Mouse (Mus musculus): ENCODE results near the gene Ezh1.

Gene Ezh1

DNA sequence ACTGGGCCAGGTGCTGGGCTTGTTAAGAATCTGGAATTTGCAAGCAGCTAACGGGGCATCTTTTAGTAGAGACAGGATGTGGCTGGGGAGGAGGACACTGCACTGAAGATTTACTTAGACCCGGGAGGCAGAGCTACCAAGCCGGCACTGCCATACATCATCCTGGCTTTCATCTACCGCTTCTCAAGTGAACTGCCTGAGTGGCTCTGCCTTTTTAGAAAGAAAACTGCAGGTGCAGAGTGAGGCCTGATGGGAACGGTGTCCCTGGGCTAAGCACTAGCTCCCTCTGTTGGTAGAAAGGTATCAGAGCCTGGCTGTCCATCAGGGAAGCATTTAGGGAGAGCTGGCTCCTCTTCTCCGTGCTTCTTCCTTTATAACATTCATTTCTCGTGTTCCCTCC is 25.3 kb downstream of the Ezh1 start:
- DNase-seq (ENCODE audit: low spot score) = peak; percentile 81

DNA sequence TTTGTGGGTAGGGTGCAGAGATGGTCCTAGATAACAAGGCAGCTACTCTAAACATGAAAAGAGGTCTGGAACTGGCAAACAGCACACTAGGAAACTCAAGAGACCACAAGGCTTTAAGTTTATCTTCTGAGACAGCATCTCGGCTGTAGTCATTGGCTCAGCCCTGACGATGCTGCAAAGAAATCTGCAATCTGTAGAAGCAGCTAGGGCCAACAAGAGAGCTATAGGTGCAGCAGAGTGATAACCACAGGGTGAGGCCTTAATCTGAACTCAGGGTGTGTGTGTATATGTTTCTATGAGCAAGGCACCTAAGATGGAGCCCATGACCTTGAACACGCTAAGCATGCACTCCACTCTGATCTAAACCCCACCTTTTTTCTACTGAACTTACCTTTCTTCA is 26.7 kb downstream of the Ezh1 start:
- no peak for DNase-seq (ENCODE audit: low spot score)

DNA sequence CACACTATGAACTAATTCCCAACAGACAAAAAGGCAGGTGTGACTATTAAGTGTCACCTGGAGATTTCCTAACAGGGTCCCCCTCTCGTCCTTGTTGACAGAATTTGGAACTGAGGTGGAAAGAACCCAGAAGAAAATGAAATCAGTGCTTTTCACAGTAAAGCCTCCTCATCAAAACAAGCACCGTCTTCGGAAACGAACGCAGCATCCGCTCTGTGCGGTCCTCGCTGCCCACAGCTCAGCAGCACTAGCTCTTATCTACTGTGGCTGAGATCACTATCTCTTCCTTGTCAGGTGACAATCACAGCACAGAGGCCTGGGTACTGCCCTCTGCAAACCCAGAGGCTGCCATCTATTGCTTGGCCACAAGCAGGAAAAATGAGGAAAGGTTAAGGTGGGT is 30.1 kb downstream of the Ezh1 start:
- DNase-seq (ENCODE audit: low spot score) = no peak

DNA sequence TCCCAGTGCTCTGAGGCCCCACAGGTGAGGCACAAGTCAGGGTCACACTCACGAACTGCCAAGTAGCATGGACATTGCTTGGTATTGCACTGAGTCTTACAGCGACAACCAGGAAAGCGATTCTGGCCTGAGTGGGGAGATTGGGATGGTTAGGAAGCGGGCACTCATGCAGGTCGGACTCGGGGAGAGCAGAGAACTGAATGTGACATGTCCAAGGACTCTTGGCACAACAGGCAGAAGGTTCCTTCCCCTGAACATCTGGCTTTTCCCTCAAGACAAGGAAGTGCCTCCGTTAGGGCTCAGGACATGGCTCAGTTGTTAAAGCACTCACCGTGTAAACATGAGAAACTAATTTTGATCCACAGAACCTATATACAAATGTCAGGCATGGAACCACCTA is 30.7 kb downstream of the Ezh1 start:
- DNase-seq (ENCODE audit: low spot score) = no peak

GRCm38 (mm10) chr11:101195101-101195500 is 31.2 kb downstream of the Ezh1 start:
- no peak for DNase-seq (ENCODE audit: low spot score)

GRCm38 (mm10) chr11:101194643-101195042 is 31.6 kb downstream of the Ezh1 start:
- DNase-seq (ENCODE audit: low spot score) = no peak

- DNase-seq (ENCODE audit: low spot score) = no peak
These were observed 32.1 kb downstream of the Ezh1 start for GRCm38 (mm10) chr11:101194137-101194536.

GRCm38 (mm10) chr11:101193076-101193475 is 33.2 kb downstream of the Ezh1 start:
- no peak for DNase-seq (ENCODE audit: low spot score)

GRCm38 (mm10) chr11:101192646-101193045 is 33.6 kb downstream of the Ezh1 start:
- no peak for DNase-seq (ENCODE audit: low spot score)

DNA sequence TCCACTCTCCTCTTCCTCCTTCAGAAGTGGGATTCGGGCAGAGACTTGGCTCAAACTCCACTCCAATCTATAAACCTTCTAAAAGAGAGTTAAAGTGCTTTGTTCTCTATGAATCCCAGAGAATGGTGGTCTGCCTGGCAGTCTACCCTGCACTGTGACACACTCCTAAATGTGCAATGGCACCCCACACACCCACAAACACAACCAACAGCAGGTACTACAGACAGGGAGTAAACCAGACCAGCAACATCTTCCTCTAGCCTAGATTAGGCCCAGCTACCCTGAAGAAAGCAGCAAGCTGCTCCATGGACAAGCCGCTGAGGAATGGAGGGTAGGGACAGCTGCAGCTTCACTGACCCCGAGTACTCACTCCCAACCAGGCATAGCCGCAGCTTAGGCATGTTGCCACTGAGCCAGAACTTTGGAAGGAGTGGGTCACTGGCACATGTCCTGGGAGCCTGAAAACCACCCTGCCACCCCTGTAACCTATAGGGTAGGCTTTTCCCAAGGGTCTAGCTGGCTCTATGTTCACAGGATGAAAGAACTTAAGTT is 34.3 kb downstream of the Ezh1 start:
- DNase-seq (ENCODE audit: low spot score) = no peak

DNA sequence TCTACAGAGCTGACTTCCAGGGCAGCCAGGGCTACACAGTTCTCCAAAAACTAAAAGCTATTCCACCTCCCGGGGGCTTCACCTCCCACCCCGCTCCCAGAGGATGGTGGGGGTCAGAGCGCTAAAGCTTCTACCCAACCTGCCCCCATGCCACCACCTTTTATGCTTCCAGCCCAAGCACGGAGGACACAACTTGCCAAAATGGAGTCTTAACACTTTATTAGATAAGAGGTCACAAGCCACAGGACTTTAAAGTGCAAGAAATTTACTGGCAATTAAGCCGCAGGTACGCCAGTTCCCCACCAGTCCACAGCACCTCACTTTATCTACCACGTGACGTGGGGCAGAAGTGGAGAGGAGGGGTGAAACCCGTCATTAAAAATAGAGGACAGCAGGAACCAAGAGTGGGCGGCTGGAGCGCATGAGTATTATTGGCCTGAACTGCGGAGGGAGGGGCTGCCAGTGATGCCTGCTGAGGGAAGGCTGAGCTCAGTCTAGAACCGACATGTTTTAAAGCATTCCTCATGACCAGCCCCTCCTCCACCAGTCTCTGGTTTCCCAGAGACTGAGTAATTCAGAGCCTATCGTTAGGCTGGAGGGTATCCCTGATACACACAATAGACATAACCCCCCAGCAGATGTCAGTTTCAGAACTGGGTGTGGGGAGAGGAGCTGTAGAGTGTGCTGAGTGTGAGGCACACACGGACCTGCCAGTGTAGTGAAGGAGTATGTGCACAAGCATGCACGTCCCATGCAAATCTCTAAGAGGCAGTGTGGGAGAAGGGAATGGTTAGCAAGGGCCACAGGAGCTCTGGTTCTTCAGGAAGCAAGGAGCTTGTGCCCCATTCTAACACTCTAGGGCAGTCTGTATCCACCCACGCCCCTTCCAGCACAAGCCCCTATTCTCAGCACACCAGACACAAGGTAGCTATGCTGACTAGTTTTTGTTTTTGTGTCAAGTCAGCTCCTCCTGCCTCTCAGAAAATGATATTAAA is 35.1 kb downstream of the Ezh1 start:
- peak; percentile 38 for DNase-seq (ENCODE audit: low spot score)

- no peak for DNase-seq (ENCODE audit: low spot score)
These were observed 35.9 kb downstream of the Ezh1 start for GRCm38 (mm10) chr11:101190181-101190912.

- peak; percentile 80 for DNase-seq (ENCODE audit: low spot score)
These were observed 36.6 kb downstream of the Ezh1 start for GRCm38 (mm10) chr11:101189495-101190180.

DNA sequence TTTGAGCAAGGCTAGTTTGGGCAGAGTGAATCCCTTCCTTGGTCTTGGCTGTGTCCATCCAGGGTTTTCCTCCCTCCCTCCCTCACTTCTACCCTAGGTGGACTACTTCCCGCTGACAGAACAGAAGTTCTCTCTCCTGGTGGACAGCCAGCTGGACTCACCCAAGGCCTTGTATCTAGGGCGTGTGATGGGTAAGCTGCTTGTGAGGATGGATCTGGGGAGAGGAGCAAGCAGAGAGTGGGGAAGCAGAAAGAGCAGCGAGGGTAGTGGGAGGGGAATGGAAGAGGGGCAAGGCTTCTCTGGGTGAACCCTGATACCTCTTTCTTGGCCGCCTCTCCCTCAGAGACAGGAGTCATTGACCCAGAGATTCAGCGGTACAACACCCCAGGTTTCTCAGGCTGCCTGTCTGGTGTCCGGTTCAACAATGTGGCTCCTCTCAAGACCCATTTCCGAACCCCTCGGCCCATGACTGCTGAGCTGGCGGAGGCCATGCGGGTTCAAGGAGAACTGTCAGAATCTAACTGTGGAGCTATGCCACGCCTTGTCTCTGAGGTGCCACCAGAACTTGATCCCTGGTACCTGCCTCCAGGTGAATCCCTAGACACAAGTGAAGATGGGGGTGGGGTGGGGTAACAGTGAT is 38.0 kb downstream of the Ezh1 start:
- no peak for DNase-seq (ENCODE audit: low spot score)

GRCm38 (mm10) chr11:101187541-101187940 is 38.7 kb downstream of the Ezh1 start:
- DNase-seq (ENCODE audit: low spot score) = no peak

GRCm38 (mm10) chr11:101186526-101187247 is 39.6 kb downstream of the Ezh1 start:
- DNase-seq (ENCODE audit: low spot score) = no peak

DNA sequence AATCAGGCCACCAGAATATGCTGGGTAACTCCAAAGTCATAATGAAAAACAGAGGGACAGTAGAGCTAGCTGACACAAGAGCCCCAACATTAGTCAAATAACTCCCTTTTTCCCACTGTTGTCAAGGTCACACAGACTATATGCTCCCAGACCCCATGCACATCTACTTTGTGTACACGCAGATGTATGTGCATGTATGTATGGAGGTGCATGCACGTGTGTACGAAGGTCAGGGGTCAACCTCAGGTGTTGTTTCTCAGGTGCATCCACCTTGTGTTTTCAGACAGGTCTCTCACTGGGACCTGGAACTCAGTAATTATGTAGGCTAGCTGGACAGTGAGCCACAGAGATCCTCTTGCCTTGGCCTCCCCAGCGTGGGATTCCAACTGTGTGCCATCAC is 40.8 kb downstream of the Ezh1 start:
- DNase-seq (ENCODE audit: low spot score) = no peak

DNA sequence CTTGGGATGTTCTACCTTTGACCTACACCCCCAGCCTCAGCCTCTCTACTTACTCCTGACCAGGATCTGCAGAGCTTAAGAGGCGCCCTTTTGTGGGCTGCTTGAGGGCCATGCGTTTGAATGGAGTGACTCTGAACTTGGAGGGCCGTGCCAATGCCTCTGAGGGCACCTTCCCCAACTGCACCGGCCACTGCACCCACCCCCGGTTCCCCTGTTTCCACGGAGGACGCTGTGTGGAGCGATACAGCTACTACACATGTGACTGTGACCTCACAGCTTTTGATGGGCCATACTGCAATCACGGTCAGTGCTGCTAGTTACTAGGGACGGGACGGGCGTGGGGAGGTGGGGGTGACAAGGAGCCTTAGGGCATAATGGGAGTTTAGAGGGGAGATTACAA is 41.3 kb downstream of the Ezh1 start:
- no peak for DNase-seq (ENCODE audit: low spot score)

- DNase-seq (ENCODE audit: low spot score) = no peak
These were observed 43.3 kb downstream of the Ezh1 start for GRCm38 (mm10) chr11:101182771-101183517.

- no peak for DNase-seq (ENCODE audit: low spot score)
These were observed 44.3 kb downstream of the Ezh1 start for GRCm38 (mm10) chr11:101181961-101182360.

Measured in embryo, embryonic 10 days (tissue).